Comparison of ENCODE assay signal across 8 mouse cellular contexts in the genomic region with DNA sequence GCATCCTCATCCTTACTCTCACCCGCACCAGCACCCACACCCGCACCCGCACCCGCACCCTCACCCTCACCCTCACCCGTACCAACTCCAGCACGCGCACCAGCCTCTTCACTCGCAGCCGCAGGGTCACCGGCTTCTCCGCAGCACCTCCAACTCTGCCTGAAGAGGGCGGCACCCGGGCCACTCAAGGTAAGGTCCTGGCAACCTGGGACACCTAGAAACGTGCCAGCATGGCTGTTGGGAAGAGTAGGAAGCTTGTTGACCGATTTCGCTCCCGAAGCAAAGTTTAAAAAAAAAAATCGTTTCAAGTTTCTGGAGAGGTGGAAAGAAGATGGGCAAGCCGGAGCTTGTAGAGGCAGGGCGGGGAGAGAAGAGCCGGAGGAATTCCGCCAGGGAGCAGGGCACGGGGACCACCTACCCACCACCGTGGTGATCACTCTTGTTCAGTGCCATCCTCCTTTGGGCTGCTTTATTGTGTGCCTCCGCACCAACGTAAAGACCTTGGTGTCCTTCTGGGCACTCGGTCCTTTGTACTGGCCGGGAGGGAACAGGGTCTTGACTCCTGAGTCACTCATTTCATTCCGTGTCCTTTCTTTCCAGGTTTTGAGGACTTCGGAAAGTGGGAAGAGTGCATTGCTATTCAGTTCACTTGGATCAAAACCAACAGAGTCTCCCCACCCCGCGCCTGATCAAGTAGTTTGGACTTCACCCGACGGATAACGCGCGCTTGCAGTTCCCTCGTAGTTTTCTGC. TPM values are rescaled to one million over a fixed set of nuclear protein-coding genes. Genes with fewer than 3 reads are reported as not detected.
DNase-seq lines count a peak whose midpoint lies in the region; ATAC-seq and TF ChIP-seq lines count a peak whose summit lies in the region.

No protein-coding gene starts in this region.

- H3K4me2 ChIP-seq in heart, embryonic 15.5 days, result peak overlapping the region; percentile 88
- H3K4me2 ChIP-seq in kidney, postnatal 0 days (ENCODE audit: low read length), result peak overlapping the region; percentile 81
- H3K4me2 ChIP-seq in liver, embryonic 14.5 days (ENCODE audit: low read depth), result peak overlapping the region; percentile 97
- peak overlapping the region; percentile 95 for H3K4me2 ChIP-seq in stomach, embryonic 16.5 days (ENCODE audit: low read depth, low read length)

- TF ChIP-seq CTCF in embryonic fibroblast, embryonic 13.5 days (IDR thresholded peaks at IDR 0.05; ENCODE audit: borderline replicate concordance, insufficient read depth, low read length), result peak; percentile 43; the same call in 1 of the 2 replicates
- TF ChIP-seq CTCF in kidney, postnatal 0 days (IDR thresholded peaks at IDR 0.05; ENCODE audit: low read depth), result peak; percentile 67
- peak; percentile 51 for TF ChIP-seq CTCF in liver, embryonic 14.5 days (IDR thresholded peaks at IDR 0.05; ENCODE audit: low read depth)

- H3K4me3 ChIP-seq in embryonic fibroblast, embryonic 13.5 days (ENCODE audit: insufficient read depth, low read length), result peak overlapping the region; percentile 63
- peak overlapping the region; percentile 77 for H3K4me3 ChIP-seq in heart, embryonic 15.5 days
- peak overlapping the region; percentile 87 for H3K4me3 ChIP-seq in kidney, postnatal 0 days (replicated peaks; ENCODE audit: low read depth, low read length)
- H3K4me3 ChIP-seq in liver, embryonic 14.5 days (ENCODE audit: insufficient read depth in 1 of 2, low read depth in 2 of 2, low read length in 2 of 2), result peak overlapping the region; percentile 66 to 71
- peak overlapping the region; percentile 95 for H3K4me3 ChIP-seq in stomach, embryonic 16.5 days (replicated peaks; ENCODE audit: low read length)

- ATAC-seq in heart, embryonic 15.5 days (replicated peaks; ENCODE audit: insufficient number of reproducible peaks, insufficient read depth, low FRiP score, low read depth), result no peak; the same call in 1 of the 2 replicates
- ATAC-seq in kidney, postnatal 0 days (replicated peaks; ENCODE audit: low FRiP score, low read depth), result peak; percentile 11; the same call in 1 of the 2 replicates
- no peak for ATAC-seq in liver, embryonic 14.5 days (ENCODE audit: insufficient read depth)
- ATAC-seq in stomach, embryonic 16.5 days (ENCODE audit: insufficient read depth, low FRiP score), result no peak

- no peaks in the 10 kb centered on the region for H3K9me3 ChIP-seq in heart, embryonic 15.5 days (replicated peaks)
- H3K9me3 ChIP-seq in kidney, postnatal 0 days (replicated peaks; ENCODE audit: low read length), result no peaks in the 10 kb centered on the region
- H3K9me3 ChIP-seq in liver, embryonic 14.5 days (ENCODE audit: control insufficient read depth, low read length), result no peaks in the 10 kb centered on the region
- no peaks in the 10 kb centered on the region for H3K9me3 ChIP-seq in stomach, embryonic 16.5 days (replicated peaks; ENCODE audit: control insufficient read depth, low read length)

- under 1% methylated on average over 38 of the region's 38 CpGs for WGBS in heart, embryonic 15.5 days
- WGBS in kidney, postnatal 0 days, result 1% methylated on average over 38 of the region's 38 CpGs
- WGBS in liver, embryonic 14.5 days (ENCODE audit: insufficient replicate concordance), result 5% methylated on average over 38 of the region's 38 CpGs
- WGBS in stomach, embryonic 16.5 days, result under 1% methylated on average over 38 of the region's 38 CpGs

- H3K4me1 ChIP-seq in embryonic fibroblast, embryonic 13.5 days (ENCODE audit: control insufficient read depth, insufficient read depth, low read length), result peaks cover 6% of the 10 kb centered on the region; the same call in 1 of the 2 replicates
- H3K4me1 ChIP-seq in heart, embryonic 15.5 days (replicated peaks), result peaks cover 44% of the 10 kb centered on the region
- H3K4me1 ChIP-seq in kidney, postnatal 0 days (replicated peaks; ENCODE audit: insufficient read depth, low read length), result peaks cover 20% of the 10 kb centered on the region; the same call in 1 of the 2 replicates
- peaks cover 2 to 10% of the 10 kb centered on the region in 2 experiments; a peak in 3 of 4 replicates for H3K4me1 ChIP-seq in liver, embryonic 14.5 days (replicated peaks; ENCODE audit: control insufficient read depth in 2 of 2, insufficient read depth in 2 of 2, low read length in 1 of 2)
- peaks cover 35% of the 10 kb centered on the region for H3K4me1 ChIP-seq in stomach, embryonic 16.5 days (ENCODE audit: control insufficient read depth, insufficient read depth, low read length)

- no peaks in the 10 kb centered on the region for H3K36me3 ChIP-seq in heart, embryonic 15.5 days
- no peaks in the 10 kb centered on the region for H3K36me3 ChIP-seq in kidney, postnatal 0 days (ENCODE audit: insufficient read depth, low read length)
- no peaks in the 10 kb centered on the region for H3K36me3 ChIP-seq in liver, embryonic 14.5 days (replicated peaks; ENCODE audit: control insufficient read depth, insufficient read depth, low read depth)
- no peaks in the 10 kb centered on the region for H3K36me3 ChIP-seq in stomach, embryonic 16.5 days (ENCODE audit: control insufficient read depth, insufficient read depth, low read length)

- no peak for TF ChIP-seq EP300 in liver, embryonic 14.5 days (IDR thresholded peaks at IDR 0.05; ENCODE audit: low read depth)

- H3K27ac ChIP-seq in embryonic fibroblast, embryonic 13.5 days (ENCODE audit: insufficient read depth, low read length), result peak overlapping the region; percentile 55
- H3K27ac ChIP-seq in heart, embryonic 15.5 days, result peak overlapping the region; percentile 94
- peak overlapping the region; percentile 95 for H3K27ac ChIP-seq in kidney, postnatal 0 days
- H3K27ac ChIP-seq in liver, embryonic 14.5 days, result no peak overlapping the region
- peak overlapping the region; percentile 98 for H3K27ac ChIP-seq in stomach, embryonic 16.5 days (ENCODE audit: low read length)

- DNase-seq in A20 (ENCODE audit: low read depth, low spot score), result peak; percentile 75
- peak; percentile 64 for DNase-seq in adrenal gland, postnatal 25 days
- peak; percentile 72 for DNase-seq in kidney, postnatal 0 days (ENCODE audit: low spot score)
- DNase-seq in liver, embryonic 14.5 days (ENCODE audit: low read depth in 3 of 3, low spot score in 3 of 3), result no peak
- peak; percentile 80 for DNase-seq in neural tube, embryonic 10.5 days (ENCODE audit: extremely low spot score, low spot score)

- peak overlapping the region; percentile 85 for H3K9ac ChIP-seq in heart, embryonic 15.5 days
- peak overlapping the region; percentile 88 for H3K9ac ChIP-seq in kidney, postnatal 0 days (ENCODE audit: low read depth, low read length)
- H3K9ac ChIP-seq in liver, embryonic 14.5 days (replicated peaks), result peak overlapping the region; percentile 61
- peak overlapping the region; percentile 98 for H3K9ac ChIP-seq in stomach, embryonic 16.5 days (ENCODE audit: low read length)

- no peaks in the 10 kb centered on the region for H3K27me3 ChIP-seq in heart, embryonic 15.5 days
- H3K27me3 ChIP-seq in kidney, postnatal 0 days (ENCODE audit: insufficient read depth, low read length), result no peaks in the 10 kb centered on the region
- peaks cover 37% of the 10 kb centered on the region for H3K27me3 ChIP-seq in liver, embryonic 14.5 days (ENCODE audit: control insufficient read depth, insufficient read depth, low read length)
- no peaks in the 10 kb centered on the region for H3K27me3 ChIP-seq in stomach, embryonic 16.5 days (ENCODE audit: control insufficient read depth, insufficient read depth, low read length)

- 0 out of 2 replicates have a peak, but pooled peaks have one; percentile 25 for TF ChIP-seq POLR2A in embryonic fibroblast, embryonic 13.5 days (IDR thresholded peaks at IDR 0.05; ENCODE audit: low read depth, low read length)

RNA-seq across cellular contexts. Expression of a gene that starts 1.6 kb away (rescaled TPM):
- 66.2 and 75.2 TPM in 2 replicates for total RNA-seq in adrenal gland, postnatal 25 days (2021)
- polyA plus RNA-seq in embryonic fibroblast, embryonic 13.5 days (2011; ENCODE audit: insufficient read length, low read depth, missing spikeins), result 19.9 and 41.4 TPM in 2 replicates
- 28.7 and 29.5 TPM in 2 replicates for polyA plus RNA-seq in heart, embryonic 15.5 days (2015; fragmentation: Nextera tagmentation; extraction: Ambion mirVana)
- 25.3 and 29.5 TPM in 2 replicates for polyA plus RNA-seq in kidney, postnatal 0 days (2015; fragmentation: Nextera tagmentation; extraction: Ambion mirVana)
- polyA plus RNA-seq in liver, embryonic 14.5 days (2012; rRNA removed), result 2.1 and 2.8 TPM in 2 replicates
- 2.8 and 3.9 TPM in 2 replicates for polyA plus RNA-seq in liver, embryonic 14.5 days (2014; fragmentation: Nextera tagmentation; extraction: Ambion mirVana)
- polyA plus RNA-seq in stomach, embryonic 16.5 days (2015; fragmentation: Nextera tagmentation; extraction: Ambion mirVana), result 44.4 and 50.7 TPM in 2 replicates

RNA-seq across cellular contexts. Expression of a gene that starts 34.6 kb away (rescaled TPM):
- total RNA-seq in adrenal gland, postnatal 25 days (2021), result 150 and 162 TPM in 2 replicates
- 496 and 532 TPM in 2 replicates for polyA plus RNA-seq in embryonic fibroblast, embryonic 13.5 days (2011; ENCODE audit: insufficient read length, low read depth, missing spikeins)
- polyA plus RNA-seq in heart, embryonic 15.5 days (2015; fragmentation: Nextera tagmentation; extraction: Ambion mirVana), result 110 TPM in 2 replicates
- 171 and 174 TPM in 2 replicates for polyA plus RNA-seq in kidney, postnatal 0 days (2015; fragmentation: Nextera tagmentation; extraction: Ambion mirVana)
- 43.7 and 117 TPM in 2 replicates for polyA plus RNA-seq in liver, embryonic 14.5 days (2012; rRNA removed)
- polyA plus RNA-seq in liver, embryonic 14.5 days (2014; fragmentation: Nextera tagmentation; extraction: Ambion mirVana), result 103 and 109 TPM in 2 replicates
- 154 and 180 TPM in 2 replicates for polyA plus RNA-seq in stomach, embryonic 16.5 days (2015; fragmentation: Nextera tagmentation; extraction: Ambion mirVana)

Comparison
In these comparisons a context has a peak if more than half of its experiments do, and no peak if none do; other contexts are left out.
1. DNase-seq: peak in A20 (single experiment), adrenal gland, postnatal 25 days (single experiment), kidney, postnatal 0 days (single experiment) and neural tube, embryonic 10.5 days (single experiment); none in liver, embryonic 14.5 days (0 of 3).
2. Peak in every context shown above with its lines, with median percentiles within 50 percentile points of each other: H3K4me3 ChIP-seq, CTCF ChIP-seq, H3K4me2 ChIP-seq and H3K9ac ChIP-seq.